Mouse (Mus musculus) T-helper 2 cell (primary cell): ENCODE measurements around the gene Card11.

ENCODE experiments used
- in situ Hi-C: fragments of 300-600 bp; cut with MboI, MseI; formaldehyde crosslinking; loops from one replicate; pipeline ENCODE4 v1.15.1; 2025; ENCODE audit warnings: high pct_unique_total_duplicates

Gene Card11

DNA sequence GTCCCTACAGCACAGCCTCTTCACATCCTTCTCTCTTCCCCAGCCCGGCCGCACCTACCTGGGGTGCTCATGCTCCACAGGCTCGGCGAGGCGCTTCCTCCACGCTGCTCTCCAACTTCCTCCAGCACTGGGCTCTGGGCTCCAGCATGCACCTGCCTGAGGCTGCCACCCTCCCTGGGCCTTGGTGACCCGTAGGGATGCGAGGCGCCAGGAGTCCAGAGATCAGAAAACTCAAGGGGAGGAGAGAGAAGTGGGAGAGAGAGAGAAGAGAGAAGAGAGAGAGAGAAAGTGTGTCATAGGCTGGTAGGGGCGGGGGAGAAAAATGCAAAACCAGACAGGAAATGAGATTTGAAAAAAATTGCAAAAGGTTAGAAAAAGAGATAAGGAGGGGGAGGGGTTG is at the start of gene Card11:
Gene Card11 (minus strand): TSS at position 234 of the 400 bp plus-strand sequence.
- in situ Hi-C loops: no loop called here

DNA sequence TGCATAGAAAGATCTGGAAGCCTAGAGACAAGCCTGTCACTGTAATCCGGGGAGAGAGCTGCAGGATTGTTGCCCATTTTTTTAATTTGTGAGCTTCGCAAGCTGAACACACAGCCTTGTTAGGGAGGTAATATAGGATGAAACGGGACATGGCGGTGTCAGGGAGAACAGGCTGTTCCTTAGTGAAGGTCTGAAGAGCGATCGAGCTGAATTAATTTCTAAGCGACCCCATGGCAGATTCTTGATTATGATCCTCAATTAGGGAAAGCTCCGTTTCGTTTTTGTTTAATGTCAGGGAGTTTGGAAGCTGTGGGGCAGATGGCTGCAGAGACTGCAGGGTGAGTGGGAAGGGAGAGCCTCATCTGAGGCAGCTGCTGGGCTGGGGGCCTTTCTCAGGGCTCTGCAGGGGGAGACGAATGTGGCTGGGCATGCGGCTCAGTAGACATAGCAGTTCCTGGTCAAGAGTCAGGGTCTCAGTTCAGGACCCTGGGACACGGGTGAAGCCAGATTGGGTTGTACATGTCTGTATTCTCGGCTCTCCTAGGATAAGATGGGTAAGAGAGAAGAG is 47.4 kb upstream of the Card11 start:
- in situ Hi-C loops: no loop called here

GRCm38 (mm10) chr5:141044976-141045375 is 44.6 kb upstream of the Card11 start:
- in situ Hi-C loops: no loop called here

DNA sequence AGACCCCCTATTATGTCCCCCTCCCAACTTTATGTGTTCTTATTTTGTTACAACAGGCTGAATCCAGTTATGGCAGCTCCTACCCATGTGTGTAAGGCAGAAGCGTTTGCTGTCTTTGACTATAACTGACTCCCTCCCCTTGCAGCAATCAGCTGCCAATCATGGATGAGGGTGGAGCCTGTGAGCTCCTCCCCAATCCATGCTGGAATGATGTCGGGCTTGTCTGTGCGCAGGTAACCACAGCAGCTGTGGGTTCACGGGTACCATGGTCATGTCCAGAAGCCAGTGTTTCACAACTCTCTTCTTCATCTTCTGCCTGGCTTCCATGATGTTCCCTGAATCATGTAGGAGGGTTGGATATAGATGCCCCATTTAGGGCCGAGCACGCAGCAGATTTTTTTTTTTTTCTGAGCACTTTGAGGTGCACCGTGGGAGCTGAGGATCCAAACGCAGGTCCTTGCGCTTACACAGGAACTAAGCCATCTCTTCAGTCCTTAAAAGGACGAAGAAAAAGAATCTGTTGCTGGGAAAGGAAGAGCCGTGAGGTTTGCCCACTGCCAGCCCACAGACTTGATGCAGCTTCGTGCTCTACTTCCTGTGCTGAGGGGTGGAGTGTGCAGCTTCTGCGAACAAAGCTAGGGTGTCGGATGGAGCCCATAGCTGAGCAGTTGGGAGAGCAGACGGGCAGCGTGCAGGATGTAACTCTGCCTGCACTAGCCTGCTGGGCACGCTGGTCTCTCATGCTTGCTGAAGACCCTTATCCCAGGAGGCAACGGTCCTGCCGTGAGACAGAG is 43.5 kb upstream of the Card11 start:
- in situ Hi-C loops: no loop called here

DNA sequence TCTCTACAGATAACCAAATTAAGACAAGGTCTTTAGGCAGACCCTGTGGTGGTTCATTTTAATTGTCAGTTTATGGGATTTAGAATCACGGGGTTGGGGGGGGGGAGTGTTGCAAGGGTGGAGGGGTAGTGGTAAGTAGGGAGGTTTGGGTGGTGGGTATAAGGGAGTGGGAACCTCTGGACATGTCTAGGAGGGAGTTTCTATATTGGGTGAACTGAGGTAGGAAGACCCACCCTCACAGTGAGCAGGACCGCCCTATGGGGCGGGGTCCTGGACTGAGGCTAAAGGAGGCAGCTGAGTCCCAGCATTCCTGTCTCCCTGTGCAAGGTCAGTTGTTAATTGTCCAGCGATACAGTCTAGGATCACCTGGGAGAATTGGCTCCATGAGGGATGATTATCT is 42.0 kb upstream of the Card11 start:
- in situ Hi-C loops: no loop called here

- in situ Hi-C loops: no loop called here
These were observed 40.5 kb upstream of the Card11 start for GRCm38 (mm10) chr5:141040846-141041245.

DNA sequence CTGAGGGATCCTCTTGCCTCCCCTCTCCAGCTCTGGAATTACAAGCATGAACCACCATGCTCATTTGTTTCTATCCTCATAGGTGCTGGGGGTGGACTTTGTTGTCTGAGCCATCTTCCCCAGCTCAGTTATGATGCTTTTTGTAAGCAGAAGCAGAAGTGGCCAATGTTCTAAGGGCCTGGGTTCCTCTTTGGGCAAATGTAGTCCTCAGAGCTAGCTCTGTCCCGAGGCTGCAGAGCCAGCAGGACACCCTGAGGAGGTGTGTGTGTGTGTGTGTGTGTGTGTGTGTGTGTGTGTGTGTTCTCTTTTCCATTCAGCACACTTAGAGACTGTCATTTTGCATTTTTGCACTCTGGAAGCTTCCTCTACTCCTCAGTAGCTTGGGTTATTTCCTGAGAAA is 38.0 kb upstream of the Card11 start:
- in situ Hi-C loops: no loop called here

GRCm38 (mm10) chr5:141035346-141035745 is 35.0 kb upstream of the Card11 start:
- in situ Hi-C loops: no loop called here

DNA sequence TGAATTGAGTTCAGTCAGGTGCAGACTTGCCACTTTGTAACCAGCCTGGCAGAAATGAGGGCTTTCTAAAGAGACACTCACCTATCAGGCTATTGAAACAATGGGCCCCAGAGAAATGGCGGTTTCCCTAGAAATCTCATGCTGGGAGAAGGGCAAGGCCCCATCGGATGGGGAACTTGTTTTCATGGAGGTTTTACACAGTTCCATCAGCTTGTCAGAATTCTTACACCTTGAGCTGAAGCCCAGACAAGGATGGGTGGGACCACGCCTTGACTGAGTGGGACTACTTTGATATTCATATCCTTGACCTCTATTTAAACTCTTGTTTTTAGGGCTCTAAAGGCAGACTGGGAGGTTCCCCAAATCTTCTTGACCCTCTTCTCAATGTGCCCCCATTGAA is 33.9 kb upstream of the Card11 start:
- in situ Hi-C loops: no loop called here

GRCm38 (mm10) chr5:141033001-141033400 is 32.6 kb upstream of the Card11 start:
- in situ Hi-C loops: no loop called here

DNA sequence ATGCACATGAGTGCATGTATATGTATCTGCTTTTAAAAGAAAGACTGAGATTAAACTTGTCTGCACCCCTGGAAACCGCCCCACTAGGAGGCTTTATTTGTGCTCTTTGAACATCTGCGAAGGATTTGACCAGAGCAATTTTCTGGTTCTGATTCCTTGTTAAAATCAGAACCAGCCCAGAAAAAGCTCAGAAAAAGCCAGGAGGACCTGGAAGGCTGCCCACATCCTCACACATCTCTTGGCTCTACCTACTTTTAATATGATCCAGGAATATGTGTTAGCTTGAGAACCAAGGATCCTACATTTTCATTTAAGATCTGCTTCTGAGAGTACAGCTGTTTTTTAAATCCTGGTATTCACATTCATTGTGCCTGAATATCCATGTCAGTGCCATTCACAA is 29.0 kb upstream of the Card11 start:
- in situ Hi-C loops: no loop called here

DNA sequence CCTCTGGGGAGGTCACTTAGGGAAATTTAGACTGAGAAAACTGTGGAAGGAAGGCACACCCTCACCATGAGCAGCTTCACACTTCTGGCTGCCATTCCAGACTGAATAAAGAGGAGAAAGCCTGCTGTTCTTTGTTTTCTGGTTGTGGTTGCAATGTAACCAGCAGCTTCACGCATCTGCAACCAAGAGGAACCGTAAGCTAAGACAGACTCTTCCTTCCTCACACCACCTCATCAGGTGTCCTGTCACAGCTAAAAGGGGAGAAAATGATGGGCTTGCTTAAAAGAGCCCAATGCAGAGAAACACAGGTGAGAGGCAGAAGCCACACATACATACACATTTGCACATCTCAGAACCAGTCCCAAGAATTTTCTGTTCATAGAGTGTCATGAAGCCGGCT is 25.3 kb upstream of the Card11 start:
- in situ Hi-C loops: no loop called here

GRCm38 (mm10) chr5:141024435-141024834 is 24.1 kb upstream of the Card11 start:
- in situ Hi-C loops: no loop called here

DNA sequence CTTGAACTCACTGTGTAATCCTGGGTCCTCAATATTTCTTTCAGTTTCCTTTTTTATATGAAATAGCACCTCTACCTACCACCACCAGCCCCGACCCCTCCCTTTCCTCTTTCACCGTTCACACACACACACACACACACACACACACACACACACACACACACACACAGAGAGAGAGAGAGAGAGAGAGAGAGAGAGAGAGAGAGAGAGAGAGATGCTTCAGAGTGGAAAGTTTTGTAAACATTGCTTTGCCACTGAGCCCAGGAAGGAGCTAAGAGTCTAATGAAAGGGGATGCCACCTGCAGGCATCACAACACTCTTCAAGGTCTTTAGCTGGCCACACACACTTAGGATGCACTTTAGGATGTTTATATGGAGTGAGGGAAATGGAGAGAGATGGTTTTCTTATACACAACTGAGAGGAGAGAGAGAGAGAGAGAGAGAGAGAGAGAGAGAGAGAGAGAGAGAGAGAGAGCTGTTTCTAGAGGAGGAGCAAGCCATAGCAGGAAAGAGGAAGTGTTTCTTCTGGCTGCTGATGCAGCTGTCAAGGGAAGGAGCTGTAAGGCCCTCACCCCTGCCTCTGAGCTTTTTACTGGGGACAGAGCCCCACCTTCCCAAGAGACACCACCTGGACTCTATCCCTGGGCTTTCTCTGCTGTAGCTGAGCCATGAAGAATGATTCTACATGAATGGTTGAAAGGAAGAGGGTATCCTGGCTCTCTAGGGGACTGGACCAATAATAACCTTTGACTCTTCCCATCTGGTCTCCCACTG is 17.7 kb upstream of the Card11 start:
- in situ Hi-C loops: no loop called here

DNA sequence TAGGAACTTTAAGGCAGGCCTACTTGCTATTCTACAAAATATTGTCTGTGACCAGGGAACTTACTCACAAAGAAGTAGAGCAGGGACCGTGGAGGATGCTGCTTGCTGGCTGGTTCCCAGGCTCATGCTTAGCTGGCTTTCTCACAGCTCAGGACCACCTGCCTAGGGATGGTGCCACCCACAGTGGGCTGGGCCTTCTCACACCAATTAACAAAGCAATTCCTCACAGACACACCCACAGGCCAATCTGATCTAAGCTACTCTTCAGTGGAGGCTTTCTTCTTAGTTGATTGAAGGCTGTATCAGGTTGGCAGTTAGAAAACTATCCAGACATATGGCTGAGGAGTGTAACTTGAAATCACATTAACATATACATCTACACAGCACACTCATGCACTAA is 15.7 kb upstream of the Card11 start:
- in situ Hi-C loops: no loop called here

GRCm38 (mm10) chr5:141014216-141014615 is 13.8 kb upstream of the Card11 start:
- in situ Hi-C loops: no loop called here

- in situ Hi-C loops: no loop called here
These were observed 13.1 kb upstream of the Card11 start for GRCm38 (mm10) chr5:141013465-141013864.

DNA sequence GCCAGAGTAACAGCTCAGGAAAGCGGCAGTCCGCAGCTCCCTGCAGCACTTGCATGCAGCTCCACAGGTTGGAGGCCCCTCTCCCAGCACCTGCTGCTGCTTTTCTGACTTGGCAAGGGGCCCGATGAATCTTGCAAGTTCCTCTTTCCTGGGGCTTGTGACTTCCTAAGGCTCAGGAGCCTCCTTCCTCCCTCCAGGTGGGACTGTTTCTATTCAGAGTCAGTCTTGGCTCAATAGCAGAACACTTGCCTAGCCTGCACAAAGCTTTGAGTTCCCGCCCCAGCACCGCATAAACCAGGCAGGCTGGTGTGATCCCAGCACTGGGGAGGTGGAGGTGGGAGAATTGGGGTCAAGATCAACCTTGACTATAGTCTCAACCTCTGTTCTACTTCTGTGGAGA is 5.1 kb upstream of the Card11 start:
- in situ Hi-C loops: no loop called here

GRCm38 (mm10) chr5:141004078-141004763 is 3.8 kb upstream of the Card11 start:
- in situ Hi-C loops: no loop called here

DNA sequence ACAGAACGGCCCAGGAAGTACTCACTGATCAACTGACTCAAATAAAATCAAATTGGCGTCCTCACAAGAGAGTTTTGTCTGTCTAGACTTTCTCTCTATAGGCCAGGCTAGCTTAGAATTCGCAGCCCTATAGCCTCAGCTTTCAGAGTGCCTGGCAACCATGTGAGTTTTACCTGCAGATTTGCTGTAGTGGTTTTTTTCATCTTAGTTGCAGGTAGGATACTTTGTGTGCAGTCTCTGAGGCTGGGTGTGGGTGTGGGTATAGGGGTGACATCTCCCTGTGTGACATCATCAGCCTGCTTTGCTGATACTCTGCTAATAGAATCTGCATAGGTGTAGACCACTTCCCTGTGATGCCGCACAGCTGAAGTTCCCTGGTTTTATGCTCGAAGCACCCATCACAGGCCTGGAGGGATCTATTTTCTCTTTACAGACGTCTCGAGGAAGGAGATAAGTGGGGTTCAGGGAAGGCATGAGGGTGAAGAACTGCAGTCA is 1.2 kb downstream of the Card11 start:
- in situ Hi-C loops: no loop called here

- in situ Hi-C loops: no loop called here
These were observed 2.6 kb downstream of the Card11 start for GRCm38 (mm10) chr5:140997767-140998166.
